Mouse (Mus musculus) thymus, postnatal 36 days (tissue): ENCODE measurements around the gene Jarid2.

Source experiments
- DNase-seq, 2 experiments: peaks; one replicate each; pipeline ENCODE4 v3.0.0; 2022; ENCODE audit warnings: mixed read lengths in 2 of 2

Jarid2 gene

GRCm38 (mm10) chr13:44924042-44924441 lies 194.8 kb downstream of the Jarid2 start:
- DNase-seq, result no peak

DNA sequence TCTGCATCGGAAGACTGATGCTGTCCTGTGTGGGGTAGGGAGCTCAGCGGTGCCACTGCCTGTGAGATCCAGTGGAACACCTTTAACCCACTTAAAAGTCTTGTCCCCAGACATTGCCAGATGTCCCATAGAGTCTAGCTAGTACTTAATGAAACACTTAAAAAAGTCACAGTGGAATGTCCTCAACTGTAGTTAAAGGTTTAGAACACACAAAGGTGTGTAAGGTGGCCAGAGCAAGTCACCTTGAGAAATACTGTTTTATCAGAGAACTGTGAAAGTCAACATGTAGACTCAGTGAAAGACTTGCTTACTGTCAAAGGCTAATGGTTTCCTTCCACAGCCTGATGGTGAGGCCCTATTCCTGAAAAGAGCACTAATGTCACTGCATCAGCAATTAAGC lies 195.9 kb downstream of the Jarid2 start:
- no peak for DNase-seq

DNA sequence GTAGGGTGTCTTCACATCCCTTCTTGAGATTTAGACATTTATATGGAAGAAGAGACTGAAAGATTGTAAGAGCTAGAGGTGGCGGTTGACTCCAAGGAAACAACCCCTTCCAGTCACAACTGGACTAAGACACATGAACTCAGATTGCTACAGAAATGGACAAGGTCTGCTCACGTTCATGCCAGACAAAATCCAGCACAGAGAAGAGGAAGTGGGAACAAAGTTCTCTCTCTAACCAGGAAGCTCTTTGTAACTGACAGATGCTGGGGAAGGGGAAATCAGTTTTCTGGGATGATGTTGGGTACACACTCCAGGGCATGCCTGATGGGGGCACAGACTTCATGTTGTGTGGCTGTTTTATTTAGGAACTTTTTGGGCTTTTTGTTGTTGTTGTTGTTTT lies 197.0 kb downstream of the Jarid2 start:
- no peak for DNase-seq

DNA sequence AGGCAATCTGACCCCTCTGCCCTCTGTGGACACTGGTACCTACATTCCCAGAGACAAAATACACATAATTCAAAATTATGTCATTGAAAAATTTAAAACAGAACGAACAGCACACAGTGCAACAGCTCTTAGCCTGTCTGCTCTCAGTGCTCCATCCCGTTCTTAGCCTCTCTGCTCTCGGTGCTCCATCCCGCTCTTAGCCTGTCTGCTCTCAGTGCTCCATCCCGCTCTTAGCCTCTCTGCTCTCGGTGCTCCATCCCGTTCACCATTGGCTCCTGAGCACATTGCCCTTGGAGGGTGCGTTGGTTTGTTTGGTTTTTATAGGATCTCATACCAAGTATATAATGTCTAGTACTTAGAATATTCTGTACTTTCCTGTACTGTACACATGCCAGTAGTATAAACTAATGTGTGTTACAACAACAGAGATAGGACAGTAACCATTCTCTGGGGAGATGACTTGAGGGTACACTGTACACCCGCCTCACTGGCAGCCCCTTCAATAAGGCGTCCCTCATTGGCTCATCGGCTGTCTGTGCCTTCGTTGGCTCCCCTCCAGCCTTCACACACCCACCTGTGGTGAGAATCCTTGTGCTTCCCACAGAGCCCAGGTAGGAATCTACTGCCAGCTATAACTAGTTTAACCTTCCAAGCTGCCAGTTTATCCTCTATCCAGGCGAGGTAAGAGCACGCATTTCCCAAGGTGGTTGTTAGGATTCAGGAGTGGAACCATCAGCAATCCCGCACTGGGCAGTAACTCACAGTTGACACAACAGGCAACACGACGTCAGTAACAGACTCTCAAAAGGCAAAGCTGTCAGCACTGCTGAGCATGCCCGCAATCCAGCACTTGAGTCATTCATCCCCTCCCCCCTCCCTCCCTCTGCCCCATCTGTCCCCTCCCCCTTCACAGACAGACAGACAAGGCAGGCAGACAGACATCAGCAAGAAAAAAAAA lies 203.3 kb downstream of the Jarid2 start:
- no peak for DNase-seq

- no peak for DNase-seq
Observed at GRCm38 (mm10) chr13:44933575-44933974, 204.3 kb downstream of the Jarid2 start.

DNA sequence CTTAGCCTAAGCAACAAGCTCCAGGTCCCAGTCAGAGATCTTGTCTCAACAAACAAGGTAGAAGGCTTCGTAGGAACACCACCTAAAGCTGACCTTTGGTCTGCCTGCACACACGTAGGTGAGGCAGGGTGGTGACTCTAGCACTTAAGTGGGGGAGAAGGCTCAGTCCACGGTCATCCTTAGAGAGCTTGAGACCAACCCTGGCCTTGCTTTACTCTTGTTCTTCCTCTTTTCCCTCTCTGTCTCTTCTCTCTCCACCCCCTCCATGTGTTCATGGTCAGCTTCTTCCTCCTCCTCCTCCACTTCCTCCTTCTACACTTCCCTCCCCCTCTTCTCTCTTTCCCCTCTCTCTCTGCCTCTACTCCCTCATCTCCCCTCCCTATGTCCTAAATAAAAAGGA lies 208.4 kb downstream of the Jarid2 start:
- no peak for DNase-seq

GRCm38 (mm10) chr13:44939326-44940035 lies 210.2 kb downstream of the Jarid2 start:
- no peak for DNase-seq

DNA sequence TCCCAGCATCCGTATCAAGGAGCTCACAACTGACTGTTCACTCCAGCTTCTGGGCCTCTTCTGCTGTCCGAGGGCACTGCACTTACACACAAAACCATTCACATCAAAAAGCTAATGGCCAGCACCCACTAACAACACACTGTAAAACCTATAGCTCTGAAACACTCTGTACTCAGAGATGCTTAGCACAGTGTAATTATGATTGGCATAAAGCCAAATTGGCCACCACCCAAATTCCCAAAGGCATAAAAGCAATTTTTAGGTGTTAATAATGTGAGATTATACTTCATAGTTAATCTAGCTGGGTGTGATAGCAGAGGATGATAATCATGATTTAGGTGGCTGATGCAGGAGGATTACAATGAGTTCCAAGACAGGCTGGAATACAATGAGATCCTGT lies 214.3 kb downstream of the Jarid2 start:
- no peak for DNase-seq

GRCm38 (mm10) chr13:44946880-44947635 lies 217.8 kb downstream of the Jarid2 start:
- no peak for DNase-seq

- DNase-seq, result no peak
Observed at GRCm38 (mm10) chr13:44948320-44949250, 219.3 kb downstream of the Jarid2 start.

DNA sequence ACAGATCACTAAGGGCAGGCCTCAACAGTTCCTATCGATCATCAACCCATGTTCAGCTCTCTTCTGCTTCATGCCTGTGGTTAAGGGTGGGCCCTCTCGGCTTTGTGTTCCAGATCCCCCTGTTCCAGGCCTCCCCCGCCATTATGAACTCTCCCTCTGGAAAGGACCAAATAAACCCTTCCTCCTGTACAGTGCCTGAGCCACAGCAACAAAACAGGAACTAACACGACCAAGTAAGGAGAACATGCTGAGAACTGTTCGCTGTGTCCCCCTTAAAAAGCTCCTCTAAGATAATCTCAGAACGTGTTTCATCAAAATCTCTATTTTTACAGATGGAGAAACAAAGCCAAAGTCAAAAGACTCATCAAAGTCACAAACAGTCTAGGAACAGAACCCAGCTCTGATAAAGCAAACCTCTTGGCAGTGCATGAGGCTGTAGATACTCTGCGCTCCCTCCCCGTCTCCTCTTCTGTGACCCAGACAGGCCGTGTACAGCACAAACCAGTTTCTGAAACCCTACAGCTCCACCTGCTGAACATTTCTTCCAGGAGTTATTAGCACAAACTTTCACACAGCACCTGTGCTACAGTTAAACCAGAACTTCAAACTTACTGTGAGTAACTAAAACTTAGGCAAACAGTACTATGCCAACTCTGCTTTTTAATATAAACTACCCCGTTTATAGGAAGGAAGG lies 223.3 kb downstream of the Jarid2 start:
- DNase-seq, result peak in 1 of 2 experiments; percentile 20

GRCm38 (mm10) chr13:44953546-44954231 lies 224.4 kb downstream of the Jarid2 start:
- no peak for DNase-seq

DNA sequence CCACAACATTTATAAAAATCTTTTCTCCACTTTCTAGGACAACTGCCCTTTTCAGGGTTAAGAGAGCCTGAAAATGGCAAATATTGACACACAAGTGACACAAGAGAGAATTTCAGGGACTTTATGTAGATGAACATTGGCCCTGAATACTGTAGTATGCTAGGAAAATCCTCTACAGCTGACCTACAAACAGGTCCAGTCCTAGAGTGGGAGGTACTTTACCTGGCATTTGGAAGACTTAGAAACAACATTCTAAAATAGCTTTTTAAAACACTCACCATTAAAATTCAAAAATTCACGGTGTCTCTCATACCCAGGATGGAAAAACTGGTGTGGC lies 224.9 kb downstream of the Jarid2 start:
- DNase-seq, result no peak

DNA sequence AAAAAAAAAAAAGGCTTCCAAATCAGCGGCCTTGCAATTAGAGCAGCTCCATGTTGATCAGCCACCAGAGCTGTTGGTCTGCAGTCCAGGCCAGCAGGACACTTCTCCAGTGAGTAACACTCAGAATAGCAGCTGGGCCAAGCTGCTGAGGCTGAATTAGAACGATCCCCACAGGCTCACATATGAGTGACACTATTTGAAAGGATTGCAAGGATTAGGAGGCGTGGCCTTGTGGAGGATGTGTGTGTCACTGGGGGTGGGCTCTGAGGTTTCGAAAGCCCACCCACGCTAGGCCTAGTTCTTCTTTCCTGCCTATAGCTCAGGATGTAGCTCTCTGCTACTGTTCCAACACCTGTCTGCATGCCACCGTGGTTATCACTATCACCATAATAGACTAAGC lies 226.5 kb downstream of the Jarid2 start:
- DNase-seq, result no peak

- no peak for DNase-seq
Observed at GRCm38 (mm10) chr13:44957049-44957448, 227.8 kb downstream of the Jarid2 start.

GRCm38 (mm10) chr13:44960542-44961291 lies 231.4 kb downstream of the Jarid2 start:
- no peak for DNase-seq
